Mouse (Mus musculus) adipocyte (in vitro differentiated cells): Measurements from ENCODE around the gene Ccar1.
"Not testable (repeated sequence)": the region's sequence is repeated elsewhere in the genome, so short reads cannot be mapped to it uniquely, and the experiment has no call there.

Source experiments
- DNase-seq: peaks from one replicate; pipeline ENCODE4 v3.0.0-alpha.2; 2016; ENCODE audit warnings: low spot score

Ccar1 gene

GRCm38 (mm10) chr10:62725771-62726687 lies 66.1 kb downstream of the Ccar1 start, which contains the start of gene Stox1:
Gene Stox1, minus strand, starts transcription at chr10:62726128.
- DNase-seq: no peak

- DNase-seq: no peak
These were observed 67.2 kb downstream of the Ccar1 start for GRCm38 (mm10) chr10:62724936-62725335.

- DNase-seq: no peak
These were observed 69.4 kb downstream of the Ccar1 start for GRCm38 (mm10) chr10:62722701-62723100.

- DNase-seq: not testable (repeated sequence)
These were observed 71.5 kb downstream of the Ccar1 start for GRCm38 (mm10) chr10:62720574-62720973.

GRCm38 (mm10) chr10:62713457-62713856 lies 78.6 kb downstream of the Ccar1 start:
- DNase-seq: no peak

GRCm38 (mm10) chr10:62703579-62703978 lies 88.5 kb downstream of the Ccar1 start:
- no peak for DNase-seq

GRCm38 (mm10) chr10:62702436-62702835 lies 89.7 kb downstream of the Ccar1 start:
- no peak for DNase-seq
